Mouse (Mus musculus): ENCODE measurements at regions not wholly inside any gene's neighbourhood (a gene's known extent, or its start where the extent isn't known, plus 50 kb on each side); places are given as distances from the start of the nearest gene placed in this dataset.

GRCm38 (mm10) chr17:80801991-80802390 lies 73.7 kb upstream of the Map4k3 start:
- Histone ChIP-seq H3K9me3 (no peaks in the 10 kb centered on the region), H3K36me3 (no peaks in the 10 kb centered on the region), H3K4me1 (peaks cover 37% of the 10 kb centered on the region), H3K4me2 (peak overlapping the region; percentile 44), H3K9ac (no peak overlapping the region), H3K27me3 (no peaks in the 10 kb centered on the region), H3K27ac (peak overlapping the region; percentile 95), H3K4me3 (no peak overlapping the region)
- WGBS = 13% methylated on average over 8 of the region's 8 CpGs
- no peak for ATAC-seq (ENCODE audit: borderline replicate concordance, extremely low read depth, low FRiP score, low TSS enrichment)

GRCm38 (mm10) chr17:80801451-80801983 lies 73.2 kb upstream of the Map4k3 start:
- 3% methylated on average over 16 of the region's 16 CpGs for WGBS
- Histone ChIP-seq H3K4me2 (peak overlapping the region; percentile 44), H3K4me3 (no peak overlapping the region), H3K9me3 (no peaks in the 10 kb centered on the region), H3K36me3 (no peaks in the 10 kb centered on the region), H3K27me3 (no peaks in the 10 kb centered on the region), H3K9ac (no peak overlapping the region), H3K27ac (peak overlapping the region; percentile 95), H3K4me1 (peaks cover 39% of the 10 kb centered on the region)
- ATAC-seq (ENCODE audit: borderline replicate concordance, extremely low read depth, low FRiP score, low TSS enrichment) = peak; percentile 48

- Histone ChIP-seq H3K4me2 (peak overlapping the region; percentile 44), H3K4me1 (peaks cover 45% of the 10 kb centered on the region), H3K4me3 (no peak overlapping the region), H3K36me3 (no peaks in the 10 kb centered on the region), H3K9me3 (no peaks in the 10 kb centered on the region), H3K9ac (no peak overlapping the region), H3K27me3 (no peaks in the 10 kb centered on the region), H3K27ac (peak overlapping the region; percentile 95)
- WGBS = 42% methylated on average over 13 of the region's 13 CpGs
- no peak; the same call in 1 of the 2 replicates for ATAC-seq (ENCODE audit: borderline replicate concordance, extremely low read depth, low FRiP score, low TSS enrichment)
These were observed 72.6 kb upstream of the Map4k3 start for GRCm38 (mm10) chr17:80800877-80801276.

- peak overlapping the region; percentile 44; the same call in 1 of the 2 replicates for H3K4me2 ChIP-seq
- whole genome bisulfite sequencing = 50% methylated on average over 5 of the region's 5 CpGs
- H3K9ac ChIP-seq = no peak overlapping the region
These were observed 72.2 kb upstream of the Map4k3 start for GRCm38 (mm10) chr17:80800454-80800853.

GRCm38 (mm10) chr17:80799061-80799460 lies 70.8 kb upstream of the Map4k3 start:
- Histone ChIP-seq H3K27me3 (no peaks in the 10 kb centered on the region), H3K9ac (no peak overlapping the region), H3K4me1 (peaks cover 48% of the 10 kb centered on the region), H3K4me3 (no peak overlapping the region), H3K27ac (no peak overlapping the region), H3K36me3 (no peaks in the 10 kb centered on the region), H3K9me3 (no peaks in the 10 kb centered on the region), H3K4me2 (no peak overlapping the region)
- WGBS = 88% methylated on average over 6 of the region's 6 CpGs
- no peak for ATAC-seq (ENCODE audit: borderline replicate concordance, extremely low read depth, low FRiP score, low TSS enrichment)

More at GRCm38 (mm10) chr17:80800454-80800853, 72.2 kb upstream of the Map4k3 start:
- H3K27ac ChIP-seq = peak overlapping the region; percentile 95
- no peak overlapping the region for H3K4me3 ChIP-seq
- no peaks in the 10 kb centered on the region for H3K36me3 ChIP-seq
- ATAC-seq (ENCODE audit: borderline replicate concordance, extremely low read depth, low FRiP score, low TSS enrichment) = no peak
- H3K4me1 ChIP-seq = peaks cover 49% of the 10 kb centered on the region
- no peaks in the 10 kb centered on the region for H3K27me3 ChIP-seq
- no peaks in the 10 kb centered on the region for H3K9me3 ChIP-seq

- Histone ChIP-seq H3K9me3 (no peaks in the 10 kb centered on the region), H3K4me2 (no peak overlapping the region), H3K9ac (no peak overlapping the region), H3K27ac (no peak overlapping the region), H3K27me3 (no peaks in the 10 kb centered on the region), H3K4me3 (no peak overlapping the region), H3K4me1 (peaks cover 44% of the 10 kb centered on the region), H3K36me3 (no peaks in the 10 kb centered on the region)
- 84% methylated on average over 6 of the region's 6 CpGs for WGBS
- ATAC-seq (ENCODE audit: borderline replicate concordance, extremely low read depth, low FRiP score, low TSS enrichment) = no peak
These were observed 70.1 kb upstream of the Map4k3 start for GRCm38 (mm10) chr17:80798281-80798980.

GRCm38 (mm10) chr17:80796790-80797189 lies 68.5 kb upstream of the Map4k3 start:
- H3K27ac ChIP-seq = no peak overlapping the region
- H3K4me3 ChIP-seq = no peak overlapping the region
- WGBS = 87% methylated on average over 5 of the region's 5 CpGs
- H3K27me3 ChIP-seq = no peaks in the 10 kb centered on the region
- H3K36me3 ChIP-seq = no peaks in the 10 kb centered on the region
- no peaks in the 10 kb centered on the region for H3K9me3 ChIP-seq
- H3K4me2 ChIP-seq = no peak overlapping the region
- no peak for ATAC-seq (ENCODE audit: borderline replicate concordance, extremely low read depth, low FRiP score, low TSS enrichment)
- peaks cover 32% of the 10 kb centered on the region for H3K4me1 ChIP-seq
- no peak overlapping the region for H3K9ac ChIP-seq

- no peak overlapping the region for H3K4me3 ChIP-seq
- ATAC-seq (ENCODE audit: borderline replicate concordance, extremely low read depth, low FRiP score, low TSS enrichment) = no peak
- no peaks in the 10 kb centered on the region for H3K27me3 ChIP-seq
- WGBS = 85% methylated on average over 8 of the region's 8 CpGs
- H3K27ac ChIP-seq = 0 out of 2 replicates have a peak overlapping the region, but pooled peaks have one; percentile 63
- H3K9me3 ChIP-seq = no peaks in the 10 kb centered on the region
- no peak overlapping the region for H3K9ac ChIP-seq
- peaks cover 28% of the 10 kb centered on the region for H3K4me1 ChIP-seq
- no peaks in the 10 kb centered on the region for H3K36me3 ChIP-seq
- no peak overlapping the region for H3K4me2 ChIP-seq
These were observed 68.1 kb upstream of the Map4k3 start for GRCm38 (mm10) chr17:80796386-80796785.

- Histone ChIP-seq H3K9me3 (no peaks in the 10 kb centered on the region), H3K4me1 (peaks cover 22% of the 10 kb centered on the region), H3K27me3 (no peaks in the 10 kb centered on the region), H3K9ac (no peak overlapping the region), H3K4me2 (no peak overlapping the region), H3K4me3 (no peak overlapping the region), H3K27ac (peak overlapping the region; percentile 63), H3K36me3 (no peaks in the 10 kb centered on the region)
- 0 out of 2 replicates have a peak, but pooled peaks have one; percentile 6 for ATAC-seq (ENCODE audit: borderline replicate concordance, extremely low read depth, low FRiP score, low TSS enrichment)
- 64% methylated on average over 8 of the region's 8 CpGs for WGBS
These were observed 67.3 kb upstream of the Map4k3 start for GRCm38 (mm10) chr17:80795453-80796105.

GRCm38 (mm10) chr17:80792605-80793004 lies 64.3 kb upstream of the Map4k3 start:
- no peak for ATAC-seq (ENCODE audit: borderline replicate concordance, extremely low read depth, low FRiP score, low TSS enrichment)
- 74% methylated on average over 4 of the region's 4 CpGs for WGBS
- Histone ChIP-seq H3K27me3 (no peaks in the 10 kb centered on the region), H3K4me3 (no peak overlapping the region), H3K27ac (no peak overlapping the region), H3K9me3 (no peaks in the 10 kb centered on the region), H3K4me1 (peaks cover 25% of the 10 kb centered on the region), H3K4me2 (no peak overlapping the region), H3K36me3 (no peaks in the 10 kb centered on the region), H3K9ac (no peak overlapping the region)

GRCm38 (mm10) chr17:80789706-80790105 lies 61.4 kb upstream of the Map4k3 start:
- WGBS = 56% methylated on average over 12 of the region's 12 CpGs
- ATAC-seq (ENCODE audit: borderline replicate concordance, extremely low read depth, low FRiP score, low TSS enrichment) = no peak
- H3K4me3 ChIP-seq = no peak overlapping the region
- no peaks in the 10 kb centered on the region for H3K36me3 ChIP-seq
- H3K4me1 ChIP-seq = peaks cover 39% of the 10 kb centered on the region
- no peaks in the 10 kb centered on the region for H3K9me3 ChIP-seq
- no peak overlapping the region for H3K9ac ChIP-seq
- H3K4me2 ChIP-seq = no peak overlapping the region
- no peak overlapping the region for H3K27ac ChIP-seq
- no peaks in the 10 kb centered on the region for H3K27me3 ChIP-seq

GRCm38 (mm10) chr17:80789000-80789399 lies 60.7 kb upstream of the Map4k3 start:
- Histone ChIP-seq H3K27me3 (no peaks in the 10 kb centered on the region), H3K4me3 (no peak overlapping the region), H3K9ac (no peak overlapping the region), H3K27ac (no peak overlapping the region), H3K9me3 (no peaks in the 10 kb centered on the region), H3K4me1 (peaks cover 42% of the 10 kb centered on the region), H3K36me3 (no peaks in the 10 kb centered on the region), H3K4me2 (no peak overlapping the region)
- no peak for ATAC-seq (ENCODE audit: borderline replicate concordance, extremely low read depth, low FRiP score, low TSS enrichment)
- 53% methylated on average over 3 of the region's 3 CpGs for WGBS

Data from lung, embryonic 15.5 days (tissue).